Mouse (Mus musculus): ENCODE results near the gene Ice2. TPM values are rescaled to one million over a fixed set of nuclear protein-coding genes. Genes with fewer than 3 reads are reported as not detected.

Ice2 gene
- 3.3 TPM for polyA plus RNA-seq (2015; fragmentation: Illumina TruSeq; extraction: RNeasy Lipid Tissue Mini Kit (QIAGEN cat#74804); ENCODE audit: insufficient read depth, low read depth, low replicate concordance)

DNA sequence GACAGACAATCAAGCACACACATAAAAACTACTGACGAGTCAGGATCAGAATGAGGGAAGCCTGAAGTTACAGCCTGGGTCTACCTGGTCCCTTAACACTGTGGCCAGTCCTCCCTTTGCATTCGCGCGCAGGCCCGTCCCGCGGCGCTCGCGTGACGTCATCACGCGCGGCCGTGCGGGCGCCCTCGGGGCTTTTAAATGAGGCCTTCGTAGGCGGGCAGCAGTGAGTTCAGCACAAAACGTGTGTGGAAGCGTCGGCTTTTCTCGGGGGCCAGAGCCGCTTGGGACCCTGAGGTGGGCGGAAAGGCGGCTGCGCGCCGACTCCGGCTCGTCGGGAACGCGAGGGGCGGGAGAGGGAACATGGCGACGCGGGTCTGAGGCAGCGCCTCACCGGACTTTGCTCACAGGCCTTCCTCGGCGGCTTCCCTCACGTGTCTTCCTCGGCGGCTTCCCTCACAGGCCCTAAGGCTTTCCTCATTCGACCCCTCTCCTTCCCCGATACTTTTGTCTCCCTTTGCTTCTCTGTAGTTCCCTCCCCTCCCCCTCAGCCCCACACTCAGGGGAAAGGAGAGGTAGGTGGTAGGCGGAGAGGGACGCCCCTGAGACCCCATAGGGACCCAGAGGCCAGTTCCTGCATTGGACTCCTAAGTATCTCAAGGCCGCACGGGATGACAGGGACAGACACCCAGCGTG is at the start of gene Ice2:
TSS of gene Ice2 (plus strand) at position 147 of the 693 bp plus-strand sequence.

DNA sequence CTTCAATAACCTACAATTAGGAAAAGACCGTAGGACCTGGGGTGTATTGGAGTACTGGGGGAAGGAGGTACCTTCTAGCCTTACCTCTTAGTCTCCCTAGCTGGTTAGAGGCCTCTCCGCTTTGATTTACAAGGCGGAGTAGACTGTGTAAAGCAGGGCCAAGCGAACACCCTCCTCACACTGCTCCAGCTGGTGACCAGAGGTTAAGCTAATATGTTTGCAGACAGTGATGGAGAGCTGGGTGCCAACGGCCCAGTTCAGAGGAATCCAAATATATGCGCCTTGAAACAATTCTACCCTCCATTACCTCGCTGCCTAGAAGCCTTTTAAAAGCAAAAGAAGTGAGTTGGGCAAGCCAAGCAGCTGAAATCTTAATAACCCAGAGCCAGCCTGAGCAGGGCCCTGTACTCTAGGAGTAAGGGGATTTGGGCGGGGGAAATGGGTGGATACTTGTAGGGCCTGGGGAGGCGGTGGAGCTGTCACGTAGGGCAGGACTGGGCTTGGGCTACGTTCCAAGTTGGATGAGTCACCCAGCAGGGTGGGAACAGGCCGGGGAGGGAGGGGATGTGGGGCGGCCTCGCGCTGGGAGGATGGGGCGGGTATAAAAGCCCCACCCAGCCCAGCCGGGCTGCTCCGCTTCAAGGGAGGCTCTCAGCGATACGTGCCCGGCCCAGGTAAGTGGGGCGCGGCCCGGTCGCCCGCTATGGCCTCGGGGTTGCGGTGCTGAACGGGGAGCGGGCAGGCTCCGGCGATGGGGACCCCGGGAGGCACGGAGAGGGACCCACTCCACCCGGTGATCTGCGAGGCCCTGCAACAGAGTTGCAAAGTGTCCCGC is 55.6 kb downstream of the Ice2 start, which contains the start of gene Anxa2:
TSS of gene Anxa2 (plus strand) at position 555 of the 835 bp plus-strand sequence.

Other genes with a start within 250 kb of the Ice2 start
- gene Anxa2, start 55.7 kb downstream of the Ice2 start, polyA plus RNA-seq (2015; fragmentation: Illumina TruSeq; extraction: RNeasy Lipid Tissue Mini Kit (QIAGEN cat#74804); ENCODE audit: insufficient read depth, low read depth, low replicate concordance): 75.0 TPM

Data from pancreas, adult 10 weeks (tissue).